Mouse (Mus musculus): ENCODE results near the gene Pml. TPM values are rescaled to one million over a fixed set of nuclear protein-coding genes. Genes with fewer than 3 reads are reported as not detected.

Gene Pml
- total RNA-seq, 2 experiments from 2014 or later, result 8.4 to 11.0 TPM

GRCm38 (mm10) chr9:58203516-58204447, 45.8 kb downstream of the Pml start, which contains the start of the genes Islr and Islr2:
Gene Islr (minus strand): TSS chr9:58204306.
Gene Islr2 (minus strand): TSS chr9:58204319.
- peak in 1 of 2 experiments; percentile 44 for DNase-seq (ENCODE audit: extremely low spot score in 1 of 2, low spot score in 1 of 2)

DNA sequence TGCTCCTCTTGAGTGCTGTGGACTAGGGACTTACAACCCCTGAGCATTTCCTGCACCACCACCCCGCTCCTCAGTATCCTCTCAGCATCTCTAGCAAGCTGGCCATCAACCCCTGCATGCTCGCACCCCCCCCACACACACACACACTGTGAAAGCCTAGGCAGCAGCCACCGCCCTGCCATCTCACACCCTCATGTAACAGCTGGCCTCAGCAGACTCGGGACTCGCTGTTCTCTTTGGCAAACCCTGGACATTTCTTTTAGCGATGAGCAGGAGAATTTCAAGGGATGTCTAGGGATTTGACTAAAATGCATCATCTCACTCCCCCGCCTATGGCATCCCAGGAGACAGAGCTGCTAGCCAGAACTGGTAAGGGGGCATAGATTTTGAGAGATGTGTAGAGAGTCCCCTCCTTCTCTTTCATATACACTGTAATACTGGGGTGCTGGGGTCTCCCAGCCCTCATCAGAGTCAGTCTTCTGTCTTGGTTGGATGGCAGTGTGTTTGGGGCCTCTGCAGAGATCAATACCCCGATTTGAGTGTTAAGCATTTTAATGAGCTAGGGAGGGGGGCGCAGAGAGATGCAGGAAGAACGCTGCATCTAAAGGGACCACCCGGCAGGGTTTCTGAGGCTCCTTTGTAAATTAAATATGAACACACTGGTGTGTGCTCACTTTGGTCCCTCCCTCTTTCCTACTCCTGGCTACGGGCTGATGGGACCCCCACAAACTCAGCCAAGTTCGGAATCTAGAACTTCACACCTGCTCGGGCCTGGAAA, 46.7 kb downstream of the Pml start:
- no peak for DNase-seq (ENCODE audit: extremely low spot score in 1 of 2, low spot score in 1 of 2)

DNA sequence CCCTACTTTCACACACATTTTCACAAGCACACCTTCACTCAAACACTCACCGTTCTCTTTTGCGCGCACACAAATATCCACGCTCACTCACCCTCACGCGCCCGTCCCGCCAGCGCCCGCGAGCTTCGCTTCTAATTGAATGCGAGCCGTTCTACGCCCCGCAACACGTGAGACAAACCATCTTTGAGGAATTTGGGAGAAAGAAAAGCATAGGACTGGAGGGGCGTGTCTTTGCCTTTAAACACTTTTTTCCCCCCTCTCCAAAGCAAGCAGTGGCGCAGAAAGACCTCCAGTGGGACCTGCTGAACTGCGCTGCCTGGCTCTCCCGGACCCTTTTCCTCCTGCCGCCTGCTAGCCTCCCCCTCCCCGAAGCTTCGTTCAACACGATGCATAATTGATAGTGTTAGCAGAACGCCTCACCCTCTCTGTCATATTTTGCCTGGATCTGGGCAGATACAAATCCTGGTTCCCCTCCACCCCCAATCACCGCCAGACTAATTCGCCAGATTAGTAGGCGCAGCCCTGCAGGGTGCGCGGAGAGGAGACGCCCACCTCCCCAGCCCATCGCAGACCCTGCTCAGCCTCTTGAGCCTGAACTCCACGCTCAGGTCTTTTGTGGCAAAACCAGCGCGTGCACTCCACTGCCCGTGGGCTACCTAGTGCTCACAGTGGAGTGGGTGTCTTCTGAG, 47.6 kb downstream of the Pml start:
- peak in 1 of 2 experiments; percentile 35 for DNase-seq (ENCODE audit: extremely low spot score in 1 of 2, low spot score in 1 of 2)

DNA sequence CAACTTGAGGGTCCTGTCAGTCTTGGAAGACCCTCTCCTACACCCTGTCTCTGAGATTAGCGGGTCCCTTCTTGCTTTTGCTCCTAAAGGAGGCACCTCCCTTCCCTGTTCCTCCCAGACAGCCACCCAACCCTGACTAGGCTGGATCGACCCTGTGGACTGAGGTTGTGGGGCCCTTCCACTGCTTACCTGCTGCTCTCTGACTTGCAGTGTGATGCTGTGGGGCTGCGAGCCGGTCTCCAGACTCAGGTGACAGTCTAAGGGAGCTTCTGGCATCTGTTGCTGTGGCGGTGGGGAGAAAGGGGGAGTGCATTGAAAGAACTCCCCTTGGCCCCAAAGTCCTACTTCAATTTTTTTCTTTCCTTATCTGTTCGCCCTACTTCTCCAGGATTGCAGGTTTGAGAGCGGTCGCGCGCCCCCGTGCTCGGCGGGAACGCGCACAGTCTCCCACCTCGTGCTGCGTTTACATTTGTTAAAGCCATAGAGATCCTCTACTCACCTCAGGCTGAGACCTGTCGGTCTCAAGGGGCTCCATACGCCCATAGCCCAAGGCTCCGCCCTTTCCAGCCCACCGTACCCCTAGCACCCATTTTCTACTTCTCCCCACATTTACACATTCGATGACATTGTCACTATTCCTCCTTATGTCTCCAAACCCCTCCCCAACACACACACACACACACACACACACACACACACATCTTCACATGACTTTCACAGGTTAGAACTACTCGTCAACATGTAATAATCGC, 48.3 kb downstream of the Pml start:
- DNase-seq (ENCODE audit: extremely low spot score in 1 of 2, low spot score in 1 of 2), result peak in 1 of 2 experiments; percentile 40

GRCm38 (mm10) chr9:58200270-58201090, 49.1 kb downstream of the Pml start:
- DNase-seq (ENCODE audit: extremely low spot score in 1 of 2, low spot score in 1 of 2), result no peak

DNA sequence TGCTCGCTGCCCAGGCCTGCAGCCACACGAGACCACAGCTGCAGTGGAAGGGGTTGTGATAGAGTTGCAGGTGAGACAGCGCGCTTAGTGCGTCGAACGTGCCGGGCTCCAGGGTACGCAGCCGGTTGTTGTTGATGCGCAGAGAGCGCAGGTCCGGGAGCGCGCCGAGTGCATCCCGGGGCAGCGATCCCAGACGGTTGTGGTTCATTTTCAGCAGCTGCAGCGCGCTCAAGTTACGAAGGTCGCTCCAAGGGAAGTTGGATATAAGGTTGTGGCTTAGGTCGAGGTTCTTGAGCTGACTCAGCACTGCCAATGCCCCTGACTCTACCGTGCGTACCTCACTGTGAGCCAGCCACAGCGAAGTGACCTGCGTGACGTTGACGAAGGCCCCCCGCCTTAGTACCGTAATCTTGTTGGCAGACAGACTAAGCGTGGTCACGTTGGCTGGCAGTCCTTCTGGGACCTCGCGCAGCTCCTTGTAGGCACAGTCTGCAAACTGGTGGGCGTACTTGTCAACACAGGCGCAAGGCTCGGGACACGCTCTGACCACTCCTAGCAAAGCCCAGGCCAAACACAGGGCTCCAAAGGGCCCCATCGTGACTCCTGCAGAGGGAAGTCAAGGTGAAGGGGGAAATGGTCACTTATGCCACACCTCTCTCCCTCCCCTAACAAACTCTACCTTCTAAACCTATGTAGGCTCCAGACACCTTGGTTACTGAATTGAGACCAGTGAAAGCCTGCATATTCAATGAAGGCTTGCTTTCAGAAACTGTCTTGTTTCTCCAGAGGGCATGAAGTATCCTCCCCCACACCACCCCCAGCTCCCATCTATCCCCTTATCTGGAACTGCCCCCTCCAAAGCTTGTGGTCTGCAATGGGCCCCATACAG, 50.0 kb downstream of the Pml start:
- DNase-seq (ENCODE audit: extremely low spot score in 1 of 2, low spot score in 1 of 2), result peak; percentile 21 to 36

DNA sequence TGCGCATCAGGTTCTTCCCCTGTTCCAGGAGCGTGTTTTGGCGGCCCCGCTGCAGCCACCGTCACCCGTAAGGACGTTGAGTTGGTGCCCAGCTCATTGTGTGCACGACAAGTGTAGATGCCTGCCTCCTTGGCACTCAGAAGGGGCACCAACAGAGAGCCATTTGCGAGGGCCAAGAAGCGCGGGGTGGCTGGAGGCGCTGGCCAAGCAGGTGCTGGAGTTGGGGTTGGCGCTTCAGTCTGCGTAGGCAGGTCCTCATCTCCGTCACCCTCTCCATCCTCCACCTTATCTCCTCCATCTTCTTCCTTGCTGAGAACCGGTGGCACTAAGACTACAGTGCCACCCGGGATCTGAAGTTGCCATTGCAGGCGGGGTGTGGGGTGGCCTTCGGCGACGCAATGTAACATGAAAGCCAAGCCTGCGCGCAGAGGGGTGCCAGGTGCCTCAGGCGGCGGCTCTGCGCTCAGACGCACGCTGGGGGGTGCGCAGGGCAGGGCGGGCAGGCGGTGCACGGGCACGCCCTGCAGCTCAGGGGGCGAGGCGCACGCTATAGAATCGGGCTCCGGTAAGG, 50.7 kb downstream of the Pml start:
- peak in 1 of 2 experiments; percentile 22 for DNase-seq (ENCODE audit: extremely low spot score in 1 of 2, low spot score in 1 of 2)

- peak in 1 of 2 experiments; percentile 69 for DNase-seq (ENCODE audit: extremely low spot score in 1 of 2, low spot score in 1 of 2)
Observed at GRCm38 (mm10) chr9:58197781-58198701, 51.5 kb downstream of the Pml start.

GRCm38 (mm10) chr9:58196610-58197567, 52.7 kb downstream of the Pml start:
- no peak for DNase-seq (ENCODE audit: extremely low spot score in 1 of 2, low spot score in 1 of 2)

GRCm38 (mm10) chr9:58196141-58196540, 53.4 kb downstream of the Pml start:
- DNase-seq (ENCODE audit: extremely low spot score in 1 of 2, low spot score in 1 of 2), result no peak

GRCm38 (mm10) chr9:58195671-58196070, 53.9 kb downstream of the Pml start:
- DNase-seq (ENCODE audit: extremely low spot score in 1 of 2, low spot score in 1 of 2), result no peak

- DNase-seq (ENCODE audit: extremely low spot score in 1 of 2, low spot score in 1 of 2), result no peak
Observed at GRCm38 (mm10) chr9:58194222-58194621, 55.4 kb downstream of the Pml start.

DNA sequence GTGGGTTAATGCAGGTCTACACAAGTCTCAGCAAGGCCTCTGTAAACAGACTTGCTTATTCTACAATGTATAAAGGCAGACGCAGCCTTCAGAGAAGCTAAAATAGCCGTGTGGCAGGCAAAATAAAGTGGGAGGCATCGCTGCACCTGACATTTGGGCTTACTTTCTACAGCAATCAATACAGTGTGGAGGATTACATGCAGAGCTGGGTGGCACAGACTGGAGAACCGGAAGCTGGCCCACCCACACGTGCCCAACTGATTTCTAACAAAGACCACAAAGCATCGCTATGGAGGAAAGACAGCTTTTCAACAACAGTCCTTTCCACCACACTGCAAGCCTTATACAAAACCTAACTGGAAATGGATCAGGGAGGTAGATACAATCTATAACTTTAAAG, 65.1 kb downstream of the Pml start:
- no peak for DNase-seq (ENCODE audit: extremely low spot score in 1 of 2, low spot score in 1 of 2)

DNA sequence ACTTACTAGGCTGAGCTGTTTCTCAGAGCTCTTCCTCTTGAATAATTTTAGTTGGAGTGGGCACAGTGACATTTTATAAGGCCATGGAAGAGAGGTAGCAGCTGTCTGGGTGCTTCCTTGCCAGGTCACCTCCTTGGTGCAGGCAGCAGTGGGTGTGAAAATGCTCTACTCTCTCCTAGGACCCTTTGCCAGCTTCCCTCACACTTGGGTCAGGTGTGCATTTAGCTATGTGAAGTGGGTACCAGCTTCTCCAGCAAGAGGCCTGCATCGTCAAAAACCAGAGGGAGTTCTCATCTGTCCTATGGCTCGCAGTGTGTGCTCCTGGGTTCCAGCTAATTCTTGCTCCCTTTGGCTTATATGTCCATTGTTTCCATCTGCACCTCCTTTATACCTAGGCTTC, 70.2 kb downstream of the Pml start:
- no peak for DNase-seq (ENCODE audit: extremely low spot score in 1 of 2, low spot score in 1 of 2)

GRCm38 (mm10) chr9:58177165-58177564, 72.4 kb downstream of the Pml start:
- no peak for DNase-seq (ENCODE audit: extremely low spot score in 1 of 2, low spot score in 1 of 2)

Data from layer of hippocampus, postnatal 25 days (tissue).